Mouse (Mus musculus): Measurements from ENCODE around the gene Olfr988. TPM values are rescaled to one million over a fixed set of nuclear protein-coding genes. Genes with fewer than 3 reads are reported as not detected.

Olfr988 gene
- not detected in 2 replicates for polyA plus RNA-seq (2012)

GRCm38 (mm10) chr2:85363127-85363526 lies at the start of gene Olfr988:
Gene Olfr988, minus strand, starts transcription at chr2:85363227.

GRCm38 (mm10) chr2:85409369-85409768 lies 46.3 kb upstream of the Olfr988 start, which contains the start of gene Olfr992:
Gene Olfr992, minus strand, starts transcription at chr2:85409469.

GRCm38 (mm10) chr2:85339215-85339614 lies 23.8 kb downstream of the Olfr988 start, which contains the start of gene Olfr987:
Gene Olfr987, minus strand, starts transcription at chr2:85339315.

Other genes with a start within 250 kb of the Olfr988 start
- 0.03 TPM in 2 replicates for gene Aplnr, start 227.0 kb downstream of the Olfr988 start, polyA plus RNA-seq (2012)
- gene Lrrc55, start 166.0 kb downstream of the Olfr988 start, polyA plus RNA-seq (2012) = 0.02 TPM in 1 of 2 replicates, not detected in the other
- not detected in 2 replicates for gene Olfr987, start 23.9 kb downstream of the Olfr988 start, polyA plus RNA-seq (2012)
- gene Olfr992, start 46.2 kb upstream of the Olfr988 start, polyA plus RNA-seq (2012) = not detected in 2 replicates
- not detected in 2 replicates for gene Olfr993, start 51.6 kb upstream of the Olfr988 start, polyA plus RNA-seq (2012)
- not detected in 2 replicates for gene Olfr994, start 73.2 kb upstream of the Olfr988 start, polyA plus RNA-seq (2012)
- not detected in 2 replicates for gene Olfr995, start 80.4 kb upstream of the Olfr988 start, polyA plus RNA-seq (2012)
- not detected in 2 replicates for gene 4833423E24Rik, start 155.8 kb upstream of the Olfr988 start, polyA plus RNA-seq (2012)
- gene Olfr996, start 216.0 kb upstream of the Olfr988 start, polyA plus RNA-seq (2012) = not detected in 2 replicates
- 0.06 TPM in 1 of 2 replicates, not detected in the other for gene Olfr998, start 225.7 kb upstream of the Olfr988 start, polyA plus RNA-seq (2012)
- gene Olfr1000, start 248.7 kb upstream of the Olfr988 start, polyA plus RNA-seq (2012) = not detected in 2 replicates